Mouse (Mus musculus) cerebellum, adult 2 months (tissue): Measurements from ENCODE around the gene Usp36. TPM values are rescaled to one million over a fixed set of nuclear protein-coding genes. Genes with fewer than 3 reads are reported as not detected.
A peak's percentile ranks its signal among the peaks of the same experiment; 100 is the strongest.

Source experiments
- DNase-seq, 2 experiments: peaks; one replicate each; pipeline ENCODE4 v3.0.0; 2021
- H3K27ac ChIP-seq: fragments of 200-500 bp; 2 replicates; pipeline ENCODE4 v1.5.1; 2012; ENCODE audit warnings: low read length, control low read depth, inconsistent platforms; ENCODE audit not compliant: insufficient read depth
- H3K27me3 ChIP-seq: fragments of 200-500 bp; 2 replicates; pipeline ENCODE4 v1.6.1; 2012; ENCODE audit warnings: inconsistent platforms, mild to moderate bottlenecking, low read length, moderate library complexity; ENCODE audit not compliant: control insufficient read depth, insufficient read depth
- H3K4me1 ChIP-seq: fragments of 200-500 bp; 2 replicates; pipeline ENCODE4 v1.6.1; 2011; ENCODE audit warnings: low read length; ENCODE audit not compliant: control insufficient read depth, insufficient read depth
- H3K4me3 ChIP-seq: fragments of 200-500 bp; replicated peaks from 2 replicates; pipeline ENCODE3; 2011; ENCODE audit warnings: mild to moderate bottlenecking, low read depth, low read length, control low read depth; ENCODE audit not compliant: insufficient read depth
- CTCF ChIP-seq: fragments of 200-500 bp; IDR thresholded peaks from 2 replicates; pipeline ENCODE4 v1.5.1; 2011; ENCODE audit warnings: low read depth, mild to moderate bottlenecking, control low read depth, low read length, moderate library complexity, borderline replicate concordance; ENCODE audit not compliant: insufficient read depth
- POLR2A ChIP-seq: fragments of 200-500 bp; IDR thresholded peaks from 2 replicates; pipeline ENCODE4 v1.6.1; 2011; ENCODE audit warnings: low read length, control low read depth, borderline replicate concordance; ENCODE audit not compliant: insufficient read depth
- WGBS: fragments of 180-500 bp; shearing (Covaris S2); methylation state at CpG from one replicate; pipeline ENCODE4 v1.1.7; 2018; 5-methylcytosine and 5-hydroxymethylcytosine counted together
- polyA plus RNA-seq: library from polyadenylated mRNA; depleted of rRNA; stranded (reverse); fragments of >200 nt; gene quantifications from 2 replicates; pipeline ENCODE4 v1.2.3, GENCODE M21; 2012

The Usp36 gene
- polyA plus RNA-seq, 1 experiment, result 33.8 TPM

- no peak for DNase-seq
- WGBS, result 85% methylated on average over 7 of the region's 7 CpGs
- no peak overlapping the region for H3K4me3 ChIP-seq
- H3K27ac ChIP-seq, result no peak overlapping the region
- peaks cover 17% of the 10 kb centered on the region for H3K4me1 ChIP-seq
- TF ChIP-seq POLR2A, result no peak
- no peak for TF ChIP-seq CTCF
- no peaks in the 10 kb centered on the region for H3K27me3 ChIP-seq
These were observed 33.7 kb downstream of the Usp36 start for GRCm38 (mm10) chr11:118256371-118256770.

- H3K4me3 ChIP-seq, result no peak overlapping the region
- peak overlapping the region; percentile 56 for H3K27ac ChIP-seq
- TF ChIP-seq POLR2A, result no peak
- TF ChIP-seq CTCF, result no peak
- H3K4me1 ChIP-seq, result peaks cover 17% of the 10 kb centered on the region
- peak; percentile 92 to 95 for DNase-seq
- H3K27me3 ChIP-seq, result no peaks in the 10 kb centered on the region
- 19% methylated on average over 15 of the region's 15 CpGs for WGBS
These were observed 35.7 kb downstream of the Usp36 start for GRCm38 (mm10) chr11:118254159-118254951.

GRCm38 (mm10) chr11:118253447-118254158, 36.4 kb downstream of the Usp36 start:
- peak overlapping the region; percentile 56; the same call in 1 of the 2 replicates for H3K27ac ChIP-seq
- H3K4me3 ChIP-seq, result no peak overlapping the region
- no peaks in the 10 kb centered on the region for H3K27me3 ChIP-seq
- 37% methylated on average over 7 of the region's 7 CpGs for WGBS
- DNase-seq, result peak; percentile 36 to 42
- H3K4me1 ChIP-seq, result peaks cover 17% of the 10 kb centered on the region
- TF ChIP-seq CTCF, result no peak
- no peak for TF ChIP-seq POLR2A

- H3K4me3 ChIP-seq, result peak overlapping the region; percentile 75
- TF ChIP-seq POLR2A (no peak; the same call in 1 of the 2 replicates), CTCF (no peak)
- peak in 1 of 2 experiments; percentile 52 for DNase-seq
- peaks cover 10% of the 10 kb centered on the region for H3K4me1 ChIP-seq
- no peaks in the 10 kb centered on the region for H3K27me3 ChIP-seq
- 6% methylated on average over 5 of the region's 5 CpGs for WGBS
- peak overlapping the region; percentile 71 for H3K27ac ChIP-seq
These were observed 41.0 kb downstream of the Usp36 start for GRCm38 (mm10) chr11:118249012-118249383.

- under 1% methylated on average over 86 of the region's 86 CpGs for WGBS
- Histone ChIP-seq H3K4me3 (peak within 1 kb of the TSS; percentile 75), H3K27ac (peak within 1 kb of the TSS; percentile 71), H3K27me3 (no peaks in the 10 kb centered on the region), H3K4me1 (peaks cover 8% of the 10 kb centered on the region)
- peak; percentile 63 for TF ChIP-seq POLR2A
- no peak for TF ChIP-seq CTCF
- DNase-seq, result peak; percentile 98 to 99
These were observed 41.7 kb downstream of the Usp36 start, which contains the start of gene Cyth1 for GRCm38 (mm10) chr11:118248150-118249011. Cyth1 (minus strand) TSS chr11:118248592.

GRCm38 (mm10) chr11:118247359-118248095, 42.5 kb downstream of the Usp36 start:
- peak overlapping the region; percentile 44; the same call in 1 of the 2 replicates for H3K27ac ChIP-seq
- peak overlapping the region; percentile 75 for H3K4me3 ChIP-seq
- peak; percentile 74 to 76 for DNase-seq
- TF ChIP-seq POLR2A (no peak), CTCF (no peak)
- H3K27me3 ChIP-seq, result no peaks in the 10 kb centered on the region
- under 1% methylated on average over 43 of the region's 43 CpGs for WGBS
- H3K4me1 ChIP-seq, result peaks cover 10% of the 10 kb centered on the region
